20 mouse cellular contexts compared by ENCODE assay signal in genomic region chr15:97173233-97173632, GRCm38 (mm10).
DNase-seq lines count a peak whose midpoint lies in the region; ATAC-seq lines count a peak whose summit lies in the region.
"Had no signal": no experiment of that assay in that cellular context is flagged by ENCODE, and none has a peak within 500 bp of the region (broad histone marks: within the 10 kb centered on the region; RNA-seq: fewer than 3 reads in every experiment).

No protein-coding gene starts in this region.

- H3K9me3 ChIP-seq in heart, embryonic 14.5 days (ENCODE audit: control insufficient read depth, low read length): no peaks in the 10 kb centered on the region
- H3K9me3 ChIP-seq in megakaryocyte, embryonic 14.5 days: peaks cover 30% of the 10 kb centered on the region
- no peaks in the 10 kb centered on the region for H3K9me3 ChIP-seq in hindbrain, embryonic 11.5 days (ENCODE audit: control insufficient read depth, low read length)
- H3K9me3 ChIP-seq: embryonic facial prominence, embryonic 15.5 days; liver, embryonic 13.5 days had no signal

- peaks cover 12 to 14% of the 10 kb centered on the region in 2 experiments for H3K4me1 ChIP-seq in heart, embryonic 14.5 days (ENCODE audit: control insufficient read depth in 2 of 2, insufficient read depth in 2 of 2, low read length in 2 of 2)
- H3K4me1 ChIP-seq in megakaryocyte, embryonic 14.5 days: no peaks in the 10 kb centered on the region
- no peaks in the 10 kb centered on the region for H3K4me1 ChIP-seq in hindbrain, embryonic 11.5 days (replicated peaks; ENCODE audit: control insufficient read depth, insufficient read depth, low read length)
- H3K4me1 ChIP-seq: embryonic facial prominence, embryonic 15.5 days had no signal

- no peak overlapping the region for H3K27ac ChIP-seq in heart, embryonic 14.5 days (replicated peaks in 1 of 2; ENCODE audit: control insufficient read depth in 1 of 2, insufficient read depth in 1 of 2, low read depth in 2 of 2, low read length in 2 of 2)
- no peak overlapping the region for H3K27ac ChIP-seq in hindbrain, embryonic 11.5 days (ENCODE audit: low read depth, low read length)
- H3K27ac ChIP-seq: embryonic facial prominence, embryonic 15.5 days; hindbrain, postnatal 0 days; liver, embryonic 13.5 days; stomach, postnatal 0 days had no signal

- DNase-seq in heart, adult 18-20 months: no peak
- DNase-seq in ZHBTc4 (ENCODE audit: low read depth, low spot score): peak; percentile 84
- DNase-seq in hindbrain, embryonic 11.5 days (ENCODE audit: low spot score): no peak
- DNase-seq in spleen, postnatal 14 days (ENCODE audit: low spot score in 2 of 2): no peak
- DNase-seq: adrenal gland, adult 2 months; cerebellum, adult 2 months; cerebellum, postnatal 36 days; kidney, adult 9 months; kidney, postnatal 36 days; left cerebral cortex, postnatal 4 days; liver, embryonic 13.5 days; lung, embryonic 14.5 days; lung, postnatal 4 days had no signal

- no peak overlapping the region for H3K9ac ChIP-seq in heart, embryonic 14.5 days (ENCODE audit: low read length)
- no peak overlapping the region for H3K9ac ChIP-seq in hindbrain, embryonic 11.5 days (ENCODE audit: low read depth, low read length)
- H3K9ac ChIP-seq: embryonic facial prominence, embryonic 15.5 days; liver, embryonic 13.5 days; lung, embryonic 14.5 days had no signal

- no peak for ATAC-seq in heart, embryonic 14.5 days (ENCODE audit: insufficient number of reproducible peaks, insufficient read depth, low FRiP score, low read depth)
- no peak for ATAC-seq in megakaryocyte, adult 5-6 weeks (ENCODE audit: poor library complexity, severe bottlenecking)
- no peak for ATAC-seq in hindbrain, embryonic 11.5 days (ENCODE audit: low FRiP score)
- ATAC-seq: hindbrain, postnatal 0 days had no signal

- H3K4me2 ChIP-seq in heart, embryonic 14.5 days (ENCODE audit: low read length): peak overlapping the region; percentile 56
- H3K4me2 ChIP-seq in hindbrain, embryonic 11.5 days (replicated peaks; ENCODE audit: low read depth, low read length): no peak overlapping the region
- H3K4me2 ChIP-seq: embryonic facial prominence, embryonic 15.5 days; liver, embryonic 13.5 days; lung, embryonic 14.5 days; midbrain, embryonic 11.5 days had no signal

- H3K4me3 ChIP-seq in heart, embryonic 14.5 days (ENCODE audit: control insufficient read depth in 1 of 2, insufficient read depth in 1 of 2, low read depth in 1 of 2, low read length in 2 of 2): peak overlapping the region in 1 of 2 experiments; percentile 5; a peak in 1 of 4 replicates
- H3K4me3 ChIP-seq in megakaryocyte, embryonic 14.5 days (replicated peaks): peak overlapping the region; percentile 16
- H3K4me3 ChIP-seq in hindbrain, embryonic 11.5 days (ENCODE audit: low read depth, low read length): no peak overlapping the region
- H3K4me3 ChIP-seq: embryonic facial prominence, embryonic 15.5 days; liver, embryonic 13.5 days had no signal

- 37% methylated on average over 17 of the region's 17 CpGs for WGBS in heart, embryonic 14.5 days
- WGBS in hindbrain, embryonic 11.5 days: 78% methylated on average over 17 of the region's 17 CpGs

- H3K36me3 ChIP-seq in heart, embryonic 14.5 days (ENCODE audit: control insufficient read depth, insufficient read depth, low read length): no peaks in the 10 kb centered on the region
- H3K36me3 ChIP-seq in megakaryocyte, embryonic 14.5 days (replicated peaks; ENCODE audit: low read length): no peaks in the 10 kb centered on the region
- no peaks in the 10 kb centered on the region for H3K36me3 ChIP-seq in hindbrain, embryonic 11.5 days (ENCODE audit: control insufficient read depth, insufficient read depth, low read length)
- H3K36me3 ChIP-seq: embryonic facial prominence, embryonic 15.5 days; liver, embryonic 13.5 days had no signal

- H3K27me3 ChIP-seq in heart, embryonic 14.5 days (ENCODE audit: control insufficient read depth, insufficient read depth, low read length): no peaks in the 10 kb centered on the region
- no peaks in the 10 kb centered on the region for H3K27me3 ChIP-seq in megakaryocyte, embryonic 14.5 days (replicated peaks)
- no peaks in the 10 kb centered on the region for H3K27me3 ChIP-seq in hindbrain, embryonic 11.5 days (ENCODE audit: control insufficient read depth, insufficient read depth, low read length)
- H3K27me3 ChIP-seq: embryonic facial prominence, embryonic 15.5 days; liver, embryonic 13.5 days had no signal
